Mouse (Mus musculus) heart, adult 10 weeks (tissue): ENCODE results near the gene Ppp1r13b. TPM values are rescaled to one million over a fixed set of nuclear protein-coding genes. Genes with fewer than 3 reads are reported as not detected.

Experiments
- polyA plus RNA-seq: library from polyadenylated mRNA; stranded (reverse); fragments of 350-450 nt; fragmentation: Illumina TruSeq; extraction: RNeasy Lipid Tissue Mini Kit (QIAGEN cat#74804); gene quantifications from one replicate; pipeline ENCODE4 v1.2.3, GENCODE M21; 2014; ENCODE audit warnings: low read depth, low replicate concordance

Gene Ppp1r13b
- polyA plus RNA-seq = 16.1 TPM

GRCm38 (mm10) chr12:111907970-111908681, at the start of gene Ppp1r13b:
Gene Ppp1r13b (minus strand): TSS chr12:111908110.

GRCm38 (mm10) chr12:111813766-111814617, 93.9 kb downstream of the Ppp1r13b start, which contains the start of the genes Xrcc3 and Zfyve21:
Gene Xrcc3 (minus strand): TSS chr12:111813873.
Gene Zfyve21 (plus strand): TSS chr12:111814170.

Other genes with a start within 250 kb of the Ppp1r13b start
- 55.9 TPM for gene Ckb, start 235.8 kb downstream of the Ppp1r13b start, polyA plus RNA-seq
- gene Trmt61a, start 230.0 kb downstream of the Ppp1r13b start, polyA plus RNA-seq = 7.1 TPM
- 23.1 TPM for gene Bag5, start 194.9 kb downstream of the Ppp1r13b start, polyA plus RNA-seq
- 49.1 TPM for gene Apopt1, start 194.8 kb downstream of the Ppp1r13b start, polyA plus RNA-seq
- gene Klc1, start 149.3 kb downstream of the Ppp1r13b start, polyA plus RNA-seq = 112 TPM
- 0.94 TPM for gene Xrcc3, start 94.2 kb downstream of the Ppp1r13b start, polyA plus RNA-seq
- gene Zfyve21, start 93.9 kb downstream of the Ppp1r13b start, polyA plus RNA-seq = 67.7 TPM
- 1,851 TPM for gene Atp5mpl, start 58.9 kb upstream of the Ppp1r13b start, polyA plus RNA-seq
- 0.47 TPM for gene Tdrd9, start 63.4 kb upstream of the Ppp1r13b start, polyA plus RNA-seq
- gene Rd3l, start 73.2 kb upstream of the Ppp1r13b start, polyA plus RNA-seq = not detected
- 2.2 TPM for gene Aspg, start 198.6 kb upstream of the Ppp1r13b start, polyA plus RNA-seq
- 6.2 TPM for gene Kif26a, start 238.1 kb upstream of the Ppp1r13b start, polyA plus RNA-seq